Comparison of ENCODE assay signal across 28 mouse cellular contexts in the genomic region with DNA sequence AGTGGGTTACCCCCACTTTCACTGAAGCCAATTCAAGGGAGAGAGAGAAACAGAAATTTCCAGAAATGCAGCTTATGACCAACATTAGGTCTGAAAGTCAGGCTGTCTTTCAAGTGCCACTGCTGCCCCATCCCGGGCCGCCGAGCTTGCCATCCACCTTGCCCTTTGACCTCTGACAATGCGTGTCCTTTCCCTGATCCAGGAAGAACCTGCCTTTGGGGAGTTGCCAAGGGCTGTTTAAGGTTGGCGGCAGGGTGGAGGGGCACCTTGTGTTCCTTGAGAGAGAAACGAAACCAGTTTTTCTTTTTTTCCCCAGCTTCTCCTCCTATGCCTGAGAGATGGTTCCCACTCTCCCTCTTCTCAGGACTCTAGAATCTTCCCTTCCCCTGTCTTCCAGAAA. TPM values are rescaled to one million over a fixed set of nuclear protein-coding genes. Genes with fewer than 3 reads are reported as not detected.
"Had no signal": no experiment of that assay in that cellular context is flagged by ENCODE, and none has a peak within 500 bp of the region (broad histone marks: within the 10 kb centered on the region; RNA-seq: fewer than 3 reads in every experiment).

No protein-coding gene starts in this region.

RNA-seq across cellular contexts. Expression of a gene that starts 16.3 kb away (rescaled TPM):
- polyA plus RNA-seq: limb, embryonic 10.5 days; limb, embryonic 11.5 days; limb, embryonic 12.5 days; limb, embryonic 13.5 days; limb, embryonic 15.5 days; liver, embryonic 13.5 days; liver, postnatal 0 days; lung, embryonic 14.5 days; lung, embryonic 16.5 days; lung, postnatal 0 days; macrophage; midbrain, embryonic 10.5 days; midbrain, embryonic 11.5 days; midbrain, embryonic 12.5 days; midbrain, embryonic 13.5 days; midbrain, embryonic 14.5 days; midbrain, embryonic 16.5 days; midbrain, postnatal 0 days; myocyte had no signal

RNA-seq across cellular contexts. Expression of a gene that starts 58.3 kb away (rescaled TPM):
- polyA plus RNA-seq: limb, embryonic 10.5 days; limb, embryonic 11.5 days; limb, embryonic 12.5 days; limb, embryonic 13.5 days; limb, embryonic 14.5 days; limb, embryonic 15.5 days; liver, embryonic 11.5 days; liver, embryonic 12.5 days; liver, embryonic 13.5 days; liver, embryonic 14.5 days; liver, embryonic 15.5 days; liver, embryonic 16.5 days; liver, postnatal 0 days; lung, adult 2 months; lung, embryonic 14.5 days; lung, embryonic 15.5 days; lung, embryonic 16.5 days; lung, postnatal 0 days; macrophage; midbrain, embryonic 10.5 days; midbrain, embryonic 11.5 days; midbrain, embryonic 12.5 days; midbrain, embryonic 13.5 days; midbrain, embryonic 14.5 days; midbrain, embryonic 15.5 days; midbrain, embryonic 16.5 days; midbrain, postnatal 0 days; myocyte had no signal
